Mouse (Mus musculus) megakaryocyte, embryonic 14.5 days (primary cell): Measurements from ENCODE around the gene Paqr7. TPM values are rescaled to one million over a fixed set of nuclear protein-coding genes. Genes with fewer than 3 reads are reported as not detected.

ENCODE experiments used
- H3K27me3 ChIP-seq: replicated peaks from 2 replicates; pipeline ENCODE3; 2012; ENCODE audit warnings: inconsistent platforms
- H3K36me3 ChIP-seq: replicated peaks from 2 replicates; pipeline ENCODE3; 2012; ENCODE audit warnings: low read length, inconsistent platforms, mixed read lengths
- H3K4me1 ChIP-seq: 2 replicates; pipeline ENCODE4 v1.6.1; 2012; ENCODE audit warnings: inconsistent platforms
- H3K4me3 ChIP-seq: replicated peaks from 2 replicates; pipeline ENCODE3; 2012; ENCODE audit warnings: moderate library complexity, mild to moderate bottlenecking, inconsistent platforms
- H3K9me3 ChIP-seq: 2 replicates; pipeline ENCODE4 v1.6.1; 2012; ENCODE audit warnings: inconsistent platforms
- FLI1 ChIP-seq: IDR thresholded peaks from 2 replicates; pipeline ENCODE4 v1.6.1; 2012; ENCODE audit warnings: low read length, inconsistent platforms, mixed read lengths
- GATA1 ChIP-seq: IDR thresholded peaks from 3 replicates; pipeline ENCODE4 v1.6.1; 2012; ENCODE audit warnings: mixed read lengths, low read length, inconsistent platforms, borderline replicate concordance
- polyA plus RNA-seq: library from polyadenylated mRNA; stranded (reverse); fragments of >175 nt; gene quantifications from 2 replicates; pipeline ENCODE4 v1.2.3, GENCODE M21; 2012; ENCODE audit warnings: low replicate concordance; ENCODE audit not compliant: insufficient read depth

Paqr7 gene
- polyA plus RNA-seq, 1 experiment: 45.9 TPM

GRCm38 (mm10) chr4:134558570-134559113 lies 62.1 kb downstream of the Paqr7 start:
- Histone ChIP-seq H3K9me3 (no peaks in the 10 kb centered on the region), H3K4me1 (no peaks in the 10 kb centered on the region), H3K4me3 (no peak overlapping the region), H3K27me3 (peaks cover 36% of the 10 kb centered on the region), H3K36me3 (no peaks in the 10 kb centered on the region)
- no peak for TF ChIP-seq FLI1
- TF ChIP-seq GATA1: no peak

GRCm38 (mm10) chr4:134559154-134559553 lies 62.7 kb downstream of the Paqr7 start:
- no peaks in the 10 kb centered on the region for H3K4me1 ChIP-seq
- H3K4me3 ChIP-seq: no peak overlapping the region
- peaks cover 40% of the 10 kb centered on the region for H3K27me3 ChIP-seq
- H3K9me3 ChIP-seq: no peaks in the 10 kb centered on the region; the same call in 1 of the 2 replicates
- TF ChIP-seq GATA1 (no peak), FLI1 (no peak)
- peaks cover 2% of the 10 kb centered on the region for H3K36me3 ChIP-seq

Other genes starting within 250 kb of the Paqr7 start
- gene Gm30191, start 249.8 kb upstream of the Paqr7 start, polyA plus RNA-seq: not detected in 2 replicates
- not detected in 2 replicates for gene Grrp1, start 242.6 kb upstream of the Paqr7 start, polyA plus RNA-seq
- gene Pdik1l, start 208.8 kb upstream of the Paqr7 start, polyA plus RNA-seq: 0.20 TPM in 1 of 2 replicates, not detected in the other
- not detected in 2 replicates for gene Trim63, start 181.6 kb upstream of the Paqr7 start, polyA plus RNA-seq
- gene Slc30a2, start 153.5 kb upstream of the Paqr7 start, polyA plus RNA-seq: 1.1 TPM in 1 of 2 replicates, not detected in the other
- gene Extl1, start 112.8 kb upstream of the Paqr7 start, polyA plus RNA-seq: not detected in 2 replicates
- 2.4 and 3.8 TPM in 2 replicates for gene Pafah2, start 100.4 kb upstream of the Paqr7 start, polyA plus RNA-seq
- 7.4 and 115 TPM in 2 replicates for gene Stmn1, start 28.4 kb upstream of the Paqr7 start, polyA plus RNA-seq
- gene Aunip, start 14.3 kb downstream of the Paqr7 start, polyA plus RNA-seq: 0.54 TPM in 1 of 2 replicates, not detected in the other
- gene Mtfr1l, start 38.7 kb downstream of the Paqr7 start, polyA plus RNA-seq: 46.4 and 106 TPM in 2 replicates
- gene Selenon, start 55.5 kb downstream of the Paqr7 start, polyA plus RNA-seq: 7.1 and 9.1 TPM in 2 replicates
- gene Man1c1, start 207.6 kb downstream of the Paqr7 start, polyA plus RNA-seq: 4.0 and 5.9 TPM in 2 replicates